Mouse (Mus musculus): Measurements from ENCODE around the gene Gm49318. TPM values are rescaled to one million over a fixed set of nuclear protein-coding genes. Genes with fewer than 3 reads are reported as not detected.

Gm49318 gene
- total RNA-seq, 2 experiments from 2014 or later = 0.55 TPM; not detected in 1

Small RNAs within 50 kb of the gene (microRNA-seq; reads per million reads assigned to microRNA genes)
- gene Mir7084 = 0.38 to 1.1 reads per million in 2 experiments

Other genes with a start within 250 kb of the Gm49318 start
- gene Angptl8, start 235.7 kb downstream of the Gm49318 start, total RNA-seq (2021) = under 1 TPM in 1 of 2 experiments, not detected in 1; 0.69 TPM
- gene Dock6, start 218.6 kb downstream of the Gm49318 start, total RNA-seq (2021) = 10 to 100 TPM; 24.3 to 24.6 TPM
- gene Rab3d, start 153.1 kb downstream of the Gm49318 start, total RNA-seq (2021) = 10 to 100 TPM; 16.2 to 18.2 TPM
- 1 to 10 TPM; 3.7 to 6.0 TPM for gene Ccdc159, start 143.8 kb downstream of the Gm49318 start, total RNA-seq (2021)
- 10 to 100 TPM; 72.7 to 81.2 TPM for gene Tmem205, start 143.7 kb downstream of the Gm49318 start, total RNA-seq (2021)
- gene Plppr2, start 134.2 kb downstream of the Gm49318 start, total RNA-seq (2021) = 1 to 10 TPM; 2.4 to 3.0 TPM
- gene Swsap1, start 115.5 kb downstream of the Gm49318 start, total RNA-seq (2021) = 1 to 10 TPM; 7.6 to 7.8 TPM
- gene Epor, start 107.8 kb downstream of the Gm49318 start, total RNA-seq (2021) = 1 to 10 TPM in 1 of 2 experiments, under 1 TPM in 1; 0.84 to 2.1 TPM
- gene Rgl3, start 81.8 kb downstream of the Gm49318 start, total RNA-seq (2021) = 1 to 10 TPM; 4.8 to 7.1 TPM
- under 1 TPM in 1 of 2 experiments, not detected in 1; 0.31 TPM for gene Ccdc151, start 68.6 kb downstream of the Gm49318 start, total RNA-seq (2021)
- 10 to 100 TPM; 58.7 to 64.6 TPM for gene Prkcsh, start 68.5 kb downstream of the Gm49318 start, total RNA-seq (2021)
- gene Elavl3, start 19.2 kb downstream of the Gm49318 start, total RNA-seq (2021) = under 1 TPM in 1 of 2 experiments, not detected in 1; 0.26 TPM
- gene Zfp653, start 117 bp upstream of the Gm49318 start, total RNA-seq (2021) = 1 to 10 TPM; 3.8 to 3.9 TPM
- gene Ecsit, start 14.2 kb upstream of the Gm49318 start, total RNA-seq (2021) = 100 to 1,000 TPM; 105 to 108 TPM
- gene Cnn1, start 28.0 kb upstream of the Gm49318 start, total RNA-seq (2021) = 1 to 10 TPM; 7.1 to 9.8 TPM
- 10 to 100 TPM; 35.2 to 36.2 TPM for gene Elof1, start 45.9 kb upstream of the Gm49318 start, total RNA-seq (2021)
- 10 to 100 TPM in 1 of 2 experiments, 1 to 10 TPM in 1; 1.9 to 12.3 TPM for gene Acp5, start 64.5 kb upstream of the Gm49318 start, total RNA-seq (2021)
- gene Pigyl, start 85.6 kb upstream of the Gm49318 start, total RNA-seq (2021) = 10 to 100 TPM; 43.8 to 55.1 TPM
- under 1 TPM; 0.13 to 0.15 TPM for gene Zfp872, start 116.8 kb upstream of the Gm49318 start, total RNA-seq (2021)
- 10 to 100 TPM; 22.6 to 24.1 TPM for gene Zfp809, start 154.5 kb upstream of the Gm49318 start, total RNA-seq (2021)
- gene Zfp599, start 188.6 kb upstream of the Gm49318 start, total RNA-seq (2021) = under 1 TPM; 0.15 to 0.21 TPM
- gene Zfp810, start 236.4 kb upstream of the Gm49318 start, total RNA-seq (2021) = 1 to 10 TPM; 4.7 to 5.5 TPM

All from heart, adult 18-20 months (tissue).